Mouse (Mus musculus) lung, embryonic 15.5 days (tissue): Measurements from ENCODE around the gene Sft2d2. TPM values are rescaled to one million over a fixed set of nuclear protein-coding genes. Genes with fewer than 3 reads are reported as not detected.

Experiments
- ATAC-seq: fragments of 200-750 bp; cut with Nextera tagmentation; 2 replicates; pipeline ENCODE4 v1.8.0; 2017; ENCODE audit warnings: moderate number of reproducible peaks, borderline replicate concordance; ENCODE audit not compliant: low FRiP score, low TSS enrichment; ENCODE audit errors: extremely low read depth
- H3K27ac ChIP-seq: fragments of 300-500 bp; sonication (generic); 2 replicates; pipeline ENCODE4 v1.5.1; 2015; ENCODE audit warnings: moderate library complexity, mild to moderate bottlenecking, inconsistent platforms
- H3K27me3 ChIP-seq: fragments of 300-500 bp; sonication (generic); 2 replicates; pipeline ENCODE4 v1.6.1; 2015; ENCODE audit warnings: inconsistent platforms
- H3K36me3 ChIP-seq: fragments of 300-500 bp; sonication (generic); 2 replicates; pipeline ENCODE4 v1.6.1; 2015; ENCODE audit warnings: inconsistent platforms
- H3K4me1 ChIP-seq: fragments of 300-500 bp; sonication (generic); 2 replicates; pipeline ENCODE4 v1.6.1; 2015; ENCODE audit warnings: inconsistent platforms
- H3K4me2 ChIP-seq: fragments of 300-500 bp; sonication (generic); 2 replicates; pipeline ENCODE4 v1.6.1; 2015; ENCODE audit warnings: inconsistent platforms, mild to moderate bottlenecking, moderate library complexity
- H3K4me3 ChIP-seq: fragments of 300-500 bp; sonication (generic); 2 replicates; pipeline ENCODE4 v1.5.1; 2015; ENCODE audit warnings: mild to moderate bottlenecking, inconsistent platforms
- H3K9ac ChIP-seq: fragments of 300-500 bp; sonication (generic); 2 replicates; pipeline ENCODE4 v1.6.1; 2015; ENCODE audit warnings: inconsistent platforms
- H3K9me3 ChIP-seq: fragments of 300-500 bp; sonication (generic); 2 replicates; pipeline ENCODE4 v1.6.1; 2016; ENCODE audit warnings: inconsistent platforms
- WGBS: fragments of 180-500 bp; shearing (Covaris S2); methylation state at CpG from one replicate; pipeline ENCODE4 v1.1.7; 2015; 5-methylcytosine and 5-hydroxymethylcytosine counted together
- polyA plus RNA-seq: library from polyadenylated mRNA; unstranded; fragments of >200 nt; fragmentation: Nextera tagmentation; extraction: Ambion mirVana; gene quantifications from 2 replicates; pipeline ENCODE4 v1.2.1, GENCODE M21; 2015

The Sft2d2 gene
- polyA plus RNA-seq, 1 experiment from 2014 or later = 19.2 TPM

DNA sequence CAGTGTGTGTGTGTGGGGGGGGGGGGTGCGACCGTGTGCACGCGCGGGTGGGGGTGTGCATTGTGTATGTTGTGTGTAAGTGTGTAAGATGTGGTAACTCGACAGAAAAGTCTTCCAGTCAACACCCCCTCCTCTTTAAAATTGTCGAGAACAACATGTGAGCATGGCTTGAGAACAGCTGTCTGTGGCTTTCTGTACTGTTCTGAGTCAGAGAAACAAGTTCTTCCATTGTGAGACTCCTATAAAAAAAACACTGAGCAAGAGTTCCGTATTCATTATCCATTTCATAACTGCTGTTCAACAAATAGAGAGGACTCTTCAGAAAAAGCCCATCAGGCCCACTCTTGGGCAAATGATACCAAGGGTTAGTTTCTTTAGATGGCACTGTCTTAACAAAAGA, 6.5 kb upstream of the Sft2d2 start:
- Histone ChIP-seq H3K9ac (no peak overlapping the region), H3K4me1 (no peaks in the 10 kb centered on the region), H3K27me3 (no peaks in the 10 kb centered on the region), H3K4me2 (no peak overlapping the region), H3K4me3 (no peak overlapping the region), H3K27ac (no peak overlapping the region), H3K36me3 (no peaks in the 10 kb centered on the region), H3K9me3 (no peaks in the 10 kb centered on the region)
- no peak for ATAC-seq
- WGBS = 47% methylated on average over 8 of the region's 8 CpGs

GRCm38 (mm10) chr1:165199639-165200038, 5.4 kb upstream of the Sft2d2 start:
- Histone ChIP-seq H3K36me3 (no peaks in the 10 kb centered on the region), H3K4me1 (peaks cover 4% of the 10 kb centered on the region; the same call in 1 of the 2 replicates), H3K27ac (no peak overlapping the region), H3K9ac (no peak overlapping the region), H3K4me2 (no peak overlapping the region), H3K4me3 (no peak overlapping the region), H3K9me3 (no peaks in the 10 kb centered on the region), H3K27me3 (no peaks in the 10 kb centered on the region)
- no peak for ATAC-seq
- 51% methylated on average over 3 of the region's 3 CpGs for WGBS

GRCm38 (mm10) chr1:165198951-165199350, 4.7 kb upstream of the Sft2d2 start:
- Histone ChIP-seq H3K27ac (no peak overlapping the region), H3K4me2 (no peak overlapping the region), H3K4me1 (peaks cover 6% of the 10 kb centered on the region; the same call in 1 of the 2 replicates), H3K27me3 (no peaks in the 10 kb centered on the region), H3K9ac (no peak overlapping the region), H3K36me3 (no peaks in the 10 kb centered on the region), H3K9me3 (no peaks in the 10 kb centered on the region), H3K4me3 (no peak overlapping the region)
- WGBS = 49% methylated on average over 1 of the region's 1 CpGs
- ATAC-seq = no peak

- Histone ChIP-seq H3K9me3 (no peaks in the 10 kb centered on the region), H3K9ac (no peak overlapping the region), H3K4me1 (peaks cover 12% of the 10 kb centered on the region; the same call in 1 of the 2 replicates), H3K36me3 (no peaks in the 10 kb centered on the region), H3K27me3 (no peaks in the 10 kb centered on the region), H3K4me2 (no peak overlapping the region), H3K27ac (no peak overlapping the region), H3K4me3 (no peak overlapping the region)
- 40% methylated on average over 3 of the region's 3 CpGs for WGBS
- no peak for ATAC-seq
Measured at GRCm38 (mm10) chr1:165197875-165198274, 3.6 kb upstream of the Sft2d2 start.

DNA sequence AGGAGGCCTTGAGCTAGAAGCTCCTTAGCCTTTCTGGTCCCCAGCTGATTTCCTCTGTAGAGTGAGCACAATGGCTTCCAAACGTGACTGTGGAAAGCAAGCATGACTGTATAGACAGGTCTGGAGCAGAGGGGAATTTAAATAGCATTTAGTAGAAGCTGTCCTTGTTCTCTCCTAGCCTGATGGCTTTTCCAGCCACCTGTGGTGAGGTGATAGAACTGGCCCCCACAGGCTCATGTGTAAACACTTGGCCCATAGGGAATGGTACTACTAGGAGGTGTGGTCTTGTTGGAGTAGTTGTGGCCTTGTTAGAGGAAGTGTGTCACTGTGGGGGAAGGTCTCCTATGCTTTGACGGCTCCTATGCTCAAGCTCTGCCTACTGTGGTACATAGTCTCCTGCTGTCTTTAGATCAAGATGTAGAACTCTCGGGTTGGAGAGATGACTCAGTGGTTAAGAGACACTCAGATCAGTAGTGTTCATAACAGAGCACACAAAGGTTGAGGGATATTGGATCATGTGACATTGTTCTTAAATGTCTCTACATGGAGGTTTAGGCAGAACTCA, 1.2 kb upstream of the Sft2d2 start:
- no peak overlapping the region for H3K4me2 ChIP-seq
- ATAC-seq = no peak
- no peaks in the 10 kb centered on the region for H3K36me3 ChIP-seq
- H3K27ac ChIP-seq = no peak overlapping the region
- peaks cover 16% of the 10 kb centered on the region; the same call in 1 of the 2 replicates for H3K4me1 ChIP-seq
- no peak overlapping the region for H3K4me3 ChIP-seq
- H3K9me3 ChIP-seq = no peaks in the 10 kb centered on the region
- H3K27me3 ChIP-seq = no peaks in the 10 kb centered on the region
- H3K9ac ChIP-seq = no peak overlapping the region
- 57% methylated on average over 3 of the region's 3 CpGs for WGBS

DNA sequence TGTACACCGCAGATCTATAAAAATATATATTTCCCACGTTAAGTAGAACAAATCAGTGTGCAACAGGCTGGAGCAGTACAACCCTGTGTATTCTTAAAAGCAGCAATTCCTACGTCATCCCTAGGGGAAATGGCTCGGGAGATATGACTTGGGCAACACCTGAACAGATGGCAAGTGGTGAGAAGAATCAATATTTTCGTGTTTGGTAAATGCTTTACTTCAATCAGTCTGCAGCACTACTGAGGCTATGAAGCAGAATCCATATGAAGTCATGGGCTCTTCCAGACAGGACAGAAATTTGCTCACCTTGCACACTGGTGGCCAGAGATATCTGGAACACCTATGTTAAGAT, 400 bp upstream of the Sft2d2 start:
- Histone ChIP-seq H3K27me3 (no peaks in the 10 kb centered on the region), H3K4me1 (peaks cover 16% of the 10 kb centered on the region; the same call in 1 of the 2 replicates), H3K4me3 (peak overlapping the region; percentile 63), H3K4me2 (peak overlapping the region; percentile 85), H3K9me3 (no peaks in the 10 kb centered on the region), H3K9ac (peak overlapping the region; percentile 69), H3K27ac (peak overlapping the region; percentile 91), H3K36me3 (no peaks in the 10 kb centered on the region)
- no peak; the same call in 1 of the 2 replicates for ATAC-seq
- 8% methylated on average over 5 of the region's 5 CpGs for WGBS

DNA sequence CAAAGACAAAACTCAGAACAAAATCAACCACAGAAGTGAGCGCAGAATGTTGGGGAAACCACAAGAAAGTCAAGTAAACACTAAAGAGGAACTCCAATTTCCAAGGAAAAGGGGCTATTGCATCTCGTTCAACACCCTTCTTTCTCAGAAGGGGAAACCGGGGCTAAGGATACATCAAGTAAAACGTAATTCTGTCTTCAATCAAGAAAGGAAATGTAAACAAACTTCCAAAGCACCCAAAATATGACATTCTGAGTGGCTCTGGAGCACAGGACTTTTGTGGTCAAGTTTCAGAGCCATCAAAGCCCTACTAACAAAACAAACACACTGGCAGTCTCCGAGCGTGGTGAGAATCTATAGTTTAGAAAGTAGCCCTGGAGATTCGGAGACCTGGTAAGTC, 812 bp downstream of the Sft2d2 start:
- no peaks in the 10 kb centered on the region for H3K9me3 ChIP-seq
- peak overlapping the region; percentile 91 for H3K27ac ChIP-seq
- 7% methylated on average over 7 of the region's 7 CpGs for WGBS
- H3K9ac ChIP-seq = peak overlapping the region; percentile 69
- peak overlapping the region; percentile 85 for H3K4me2 ChIP-seq
- no peaks in the 10 kb centered on the region for H3K36me3 ChIP-seq
- no peak for ATAC-seq
- H3K4me3 ChIP-seq = peak overlapping the region; percentile 63
- peaks cover 16% of the 10 kb centered on the region; the same call in 1 of the 2 replicates for H3K4me1 ChIP-seq
- H3K27me3 ChIP-seq = no peaks in the 10 kb centered on the region

DNA sequence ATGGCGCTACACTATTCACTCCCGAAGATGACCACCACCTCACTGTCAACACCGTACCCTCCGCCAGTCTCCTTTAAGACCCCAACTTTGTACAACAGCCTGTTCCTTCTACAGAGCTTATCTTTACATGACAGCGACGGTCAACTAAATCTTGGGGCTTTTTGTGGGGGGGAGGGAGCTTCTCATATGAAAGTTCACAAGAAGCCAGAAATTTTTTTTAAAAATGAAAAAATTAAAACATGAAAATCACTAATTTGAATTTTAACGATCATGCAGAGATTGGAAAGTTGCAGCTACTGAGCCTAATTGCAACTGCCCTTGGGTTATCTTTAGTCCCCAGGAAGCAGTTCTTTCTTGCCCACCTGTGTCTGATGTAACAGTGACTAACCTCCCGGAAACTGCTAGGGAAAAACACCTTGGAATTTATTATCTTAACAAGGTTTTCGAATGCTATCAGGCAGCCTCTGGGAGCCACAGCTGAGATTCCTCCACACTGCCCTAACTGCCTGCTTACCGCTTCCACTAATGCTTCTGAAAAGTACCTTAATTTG, 1.4 kb downstream of the Sft2d2 start:
- no peak overlapping the region for H3K27ac ChIP-seq
- no peaks in the 10 kb centered on the region for H3K27me3 ChIP-seq
- H3K4me3 ChIP-seq = peak overlapping the region; percentile 63
- H3K9me3 ChIP-seq = no peaks in the 10 kb centered on the region
- H3K36me3 ChIP-seq = no peaks in the 10 kb centered on the region
- peaks cover 16% of the 10 kb centered on the region; the same call in 1 of the 2 replicates for H3K4me1 ChIP-seq
- H3K4me2 ChIP-seq = peak overlapping the region; percentile 85
- no peak for ATAC-seq
- WGBS = 38% methylated on average over 10 of the region's 10 CpGs
- H3K9ac ChIP-seq = 0 out of 2 replicates have a peak overlapping the region, but pooled peaks have one; percentile 69

- no peak overlapping the region; the same call in 1 of the 2 replicates for H3K4me2 ChIP-seq
- H3K4me1 ChIP-seq = peaks cover 16% of the 10 kb centered on the region; the same call in 1 of the 2 replicates
- no peak overlapping the region for H3K27ac ChIP-seq
- no peak for ATAC-seq
- H3K9ac ChIP-seq = no peak overlapping the region
- 65% methylated on average over 4 of the region's 4 CpGs for WGBS
- H3K4me3 ChIP-seq = no peak overlapping the region
- no peaks in the 10 kb centered on the region for H3K27me3 ChIP-seq
- no peaks in the 10 kb centered on the region for H3K9me3 ChIP-seq
- no peaks in the 10 kb centered on the region for H3K36me3 ChIP-seq
Measured at GRCm38 (mm10) chr1:165192102-165192501, 2.1 kb downstream of the Sft2d2 start.

- Histone ChIP-seq H3K4me2 (no peak overlapping the region), H3K4me1 (peaks cover 16% of the 10 kb centered on the region), H3K36me3 (no peaks in the 10 kb centered on the region), H3K9me3 (no peaks in the 10 kb centered on the region), H3K27ac (no peak overlapping the region), H3K27me3 (no peaks in the 10 kb centered on the region), H3K9ac (no peak overlapping the region), H3K4me3 (no peak overlapping the region)
- 72% methylated on average over 13 of the region's 13 CpGs for WGBS
- ATAC-seq = no peak
Measured at GRCm38 (mm10) chr1:165191611-165192010, 2.6 kb downstream of the Sft2d2 start.

DNA sequence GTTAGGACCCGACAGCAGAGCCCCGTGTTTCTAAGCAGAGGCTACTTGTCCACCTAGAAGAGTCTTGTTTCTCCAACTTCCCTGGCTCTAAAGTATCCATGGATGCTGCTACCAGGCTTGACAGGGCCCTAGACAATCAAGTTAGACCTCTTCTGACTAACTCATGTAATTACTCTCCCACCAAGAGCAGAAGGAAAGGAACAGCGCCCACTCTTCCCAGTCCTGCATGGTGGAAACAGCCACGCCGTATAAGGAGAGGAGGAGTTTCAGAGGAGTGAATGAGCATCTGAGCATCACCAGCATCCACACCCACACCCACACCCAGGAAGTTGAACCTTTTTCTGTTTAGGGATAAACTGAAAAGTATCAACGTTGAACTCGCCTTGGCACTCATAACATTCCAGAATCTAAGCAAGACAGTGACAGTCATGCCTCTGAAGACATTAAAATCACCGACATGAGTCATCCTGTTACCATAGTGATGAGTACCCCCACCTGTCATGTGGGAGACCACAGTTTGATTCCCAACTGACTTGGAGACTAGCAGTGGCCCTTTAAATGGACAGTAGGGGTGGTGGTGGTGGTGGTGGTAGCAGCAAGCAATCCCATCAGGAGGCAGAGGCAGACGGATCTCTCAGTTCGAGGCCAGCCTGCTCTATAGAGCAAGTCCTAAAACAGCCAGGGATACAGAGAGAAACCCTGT, 3.5 kb downstream of the Sft2d2 start:
- H3K27ac ChIP-seq = no peak overlapping the region
- H3K4me2 ChIP-seq = no peak overlapping the region
- no peak overlapping the region for H3K4me3 ChIP-seq
- ATAC-seq = no peak
- peaks cover 16% of the 10 kb centered on the region for H3K4me1 ChIP-seq
- no peaks in the 10 kb centered on the region for H3K9me3 ChIP-seq
- H3K9ac ChIP-seq = no peak overlapping the region
- 88% methylated on average over 10 of the region's 10 CpGs for WGBS
- no peaks in the 10 kb centered on the region for H3K36me3 ChIP-seq
- no peaks in the 10 kb centered on the region for H3K27me3 ChIP-seq

DNA sequence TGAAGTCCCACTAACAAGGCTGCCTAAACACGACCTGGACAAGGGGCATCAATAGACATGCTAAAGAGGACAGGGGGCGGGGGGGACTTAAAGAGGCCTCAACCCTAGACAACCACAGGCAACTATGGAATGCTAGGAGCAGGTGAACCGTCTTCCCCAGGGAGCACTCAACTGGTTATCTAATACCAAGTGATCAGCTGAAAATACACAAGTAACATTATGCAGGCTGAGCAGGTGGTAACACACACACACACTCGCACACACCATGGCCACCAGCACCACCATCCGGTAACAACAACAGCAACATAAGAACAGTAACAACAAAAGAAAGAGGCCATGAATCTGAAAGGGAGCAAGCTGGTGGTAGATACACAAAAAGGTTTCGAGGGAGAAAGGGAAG, 4.2 kb downstream of the Sft2d2 start:
- peaks cover 16% of the 10 kb centered on the region for H3K4me1 ChIP-seq

More for the DNA sequence above, 4.2 kb downstream of the Sft2d2 start:
- 75% methylated on average over 6 of the region's 6 CpGs for WGBS
- Histone ChIP-seq H3K27me3 (no peaks in the 10 kb centered on the region), H3K9ac (no peak overlapping the region), H3K4me2 (no peak overlapping the region), H3K27ac (no peak overlapping the region), H3K4me3 (no peak overlapping the region), H3K36me3 (no peaks in the 10 kb centered on the region), H3K9me3 (no peaks in the 10 kb centered on the region)
- no peak for ATAC-seq
